Mouse (Mus musculus): ENCODE data around the gene Vmn1r55. TPM values are rescaled to one million over a fixed set of nuclear protein-coding genes. Genes with fewer than 3 reads are reported as not detected.
A peak's percentile ranks its signal among the peaks of the same experiment; 100 is the strongest.
"Not testable (repeated sequence)": the region's sequence is repeated elsewhere in the genome, so short reads cannot be mapped to it uniquely, and the experiment has no call there.

Gene Vmn1r55
- 0.08 TPM in 1 of 2 replicates, not detected in the other for polyA plus RNA-seq (2014; fragmentation: Nextera tagmentation; extraction: Ambion mirVana)

- H3K4me2 ChIP-seq (replicated peaks); H3K36me3 ChIP-seq (replicated peaks; ENCODE audit: control insufficient read depth, insufficient read depth); ATAC-seq (ENCODE audit: low FRiP score); H3K4me1 ChIP-seq (replicated peaks; ENCODE audit: control insufficient read depth, insufficient read depth, low read length); H3K27me3 ChIP-seq (ENCODE audit: control insufficient read depth, insufficient read depth, low read length); H3K4me3 ChIP-seq (replicated peaks; ENCODE audit: low read length); H3K9me3 ChIP-seq (ENCODE audit: control insufficient read depth, low read length); DNase-seq (ENCODE audit: low spot score); H3K9ac ChIP-seq; H3K27ac ChIP-seq: not testable (repeated sequence)
Measured at GRCm38 (mm10) chr7:5149570-5149969, at the start of gene Vmn1r55. Vmn1r55 (minus strand) TSS chr7:5149670.

- not testable (repeated sequence) for H3K27ac ChIP-seq; H3K4me2 ChIP-seq (replicated peaks); H3K9ac ChIP-seq; H3K4me1 ChIP-seq (replicated peaks; ENCODE audit: control insufficient read depth, insufficient read depth, low read length); H3K27me3 ChIP-seq (ENCODE audit: control insufficient read depth, insufficient read depth, low read length); H3K9me3 ChIP-seq (ENCODE audit: control insufficient read depth, low read length); H3K4me3 ChIP-seq (replicated peaks; ENCODE audit: low read length); H3K36me3 ChIP-seq (replicated peaks; ENCODE audit: control insufficient read depth, insufficient read depth); ATAC-seq (ENCODE audit: low FRiP score); DNase-seq (ENCODE audit: low spot score)
Measured at GRCm38 (mm10) chr7:5196647-5197046, 47.2 kb upstream of the Vmn1r55 start, which contains the start of gene Vmn1r56. Vmn1r56 (minus strand) TSS chr7:5196747.

- peak; percentile 76 for DNase-seq (ENCODE audit: low spot score)
- peak; percentile 87 for ATAC-seq (ENCODE audit: low FRiP score)
- no peaks in the 10 kb centered on the region for H3K4me1 ChIP-seq (replicated peaks; ENCODE audit: control insufficient read depth, insufficient read depth, low read length)
- H3K27me3 ChIP-seq (ENCODE audit: control insufficient read depth, insufficient read depth, low read length): no peaks in the 10 kb centered on the region
- H3K4me3 ChIP-seq (replicated peaks; ENCODE audit: low read length): peak within 1 kb of the TSS; percentile 32
- H3K9me3 ChIP-seq (ENCODE audit: control insufficient read depth, low read length): no peaks in the 10 kb centered on the region
- 20% methylated on average over 42 of the region's 42 CpGs for WGBS
- H3K27ac ChIP-seq: no peak within 1 kb of the TSS
- no peaks in the 10 kb centered on the region for H3K36me3 ChIP-seq (replicated peaks; ENCODE audit: control insufficient read depth, insufficient read depth)
- H3K4me2 ChIP-seq (replicated peaks): peak within 1 kb of the TSS; percentile 49
- H3K9ac ChIP-seq: peak within 1 kb of the TSS; percentile 42
Measured at GRCm38 (mm10) chr7:5125549-5126406, 23.7 kb downstream of the Vmn1r55 start, which contains the start of gene Rasl2-9. Rasl2-9 (minus strand) TSS chr7:5125950.

DNA sequence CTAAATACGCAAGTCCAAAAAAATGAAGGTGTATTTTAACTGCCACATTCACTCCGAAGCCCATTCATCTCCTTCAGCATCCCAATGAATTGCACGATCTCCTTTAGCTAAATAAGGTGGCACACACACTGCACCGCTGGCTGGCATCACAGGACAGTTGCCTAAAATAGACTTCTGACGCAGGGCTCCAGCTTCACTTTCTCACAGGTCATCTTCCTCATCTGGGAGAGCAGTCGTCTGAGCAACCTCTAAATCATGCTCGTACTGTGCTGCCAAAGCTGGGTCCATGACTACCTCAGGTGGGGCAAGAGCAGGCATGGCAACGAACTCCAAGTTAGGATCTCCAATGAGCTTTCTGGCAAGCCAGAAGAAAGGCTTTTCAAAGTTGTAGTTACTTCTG, 24.4 kb downstream of the Vmn1r55 start:
- DNase-seq (ENCODE audit: low spot score) (no peak), ATAC-seq (ENCODE audit: low FRiP score) (no peak)
- Histone ChIP-seq H3K4me3 (replicated peaks; ENCODE audit: low read length) (no peak overlapping the region), H3K36me3 (replicated peaks; ENCODE audit: control insufficient read depth, insufficient read depth) (no peaks in the 10 kb centered on the region), H3K9me3 (ENCODE audit: control insufficient read depth, low read length) (no peaks in the 10 kb centered on the region), H3K9ac (no peak overlapping the region), H3K27me3 (ENCODE audit: control insufficient read depth, insufficient read depth, low read length) (no peaks in the 10 kb centered on the region), H3K4me2 (replicated peaks) (no peak overlapping the region), H3K4me1 (replicated peaks; ENCODE audit: control insufficient read depth, insufficient read depth, low read length) (no peaks in the 10 kb centered on the region), H3K27ac (no peak overlapping the region)
- 93% methylated on average over 8 of the region's 8 CpGs for WGBS

GRCm38 (mm10) chr7:5116850-5117249, 32.6 kb downstream of the Vmn1r55 start, which contains the start of gene Rfpl4:
Rfpl4 (minus strand) TSS chr7:5116950.
- no peak within 1 kb of the TSS for H3K4me3 ChIP-seq (replicated peaks; ENCODE audit: low read length)
- H3K4me1 ChIP-seq (replicated peaks; ENCODE audit: control insufficient read depth, insufficient read depth, low read length): no peaks in the 10 kb centered on the region
- H3K27me3 ChIP-seq (ENCODE audit: control insufficient read depth, insufficient read depth, low read length): no peaks in the 10 kb centered on the region
- ATAC-seq (ENCODE audit: low FRiP score) (no peak), DNase-seq (ENCODE audit: low spot score) (no peak)
- no peaks in the 10 kb centered on the region for H3K36me3 ChIP-seq (replicated peaks; ENCODE audit: control insufficient read depth, insufficient read depth)
- WGBS: 94% methylated on average over 3 of the region's 3 CpGs
- no peak within 1 kb of the TSS for H3K27ac ChIP-seq
- H3K4me2 ChIP-seq (replicated peaks): no peak within 1 kb of the TSS
- H3K9me3 ChIP-seq (ENCODE audit: control insufficient read depth, low read length): no peaks in the 10 kb centered on the region
- H3K9ac ChIP-seq: no peak within 1 kb of the TSS

DNA sequence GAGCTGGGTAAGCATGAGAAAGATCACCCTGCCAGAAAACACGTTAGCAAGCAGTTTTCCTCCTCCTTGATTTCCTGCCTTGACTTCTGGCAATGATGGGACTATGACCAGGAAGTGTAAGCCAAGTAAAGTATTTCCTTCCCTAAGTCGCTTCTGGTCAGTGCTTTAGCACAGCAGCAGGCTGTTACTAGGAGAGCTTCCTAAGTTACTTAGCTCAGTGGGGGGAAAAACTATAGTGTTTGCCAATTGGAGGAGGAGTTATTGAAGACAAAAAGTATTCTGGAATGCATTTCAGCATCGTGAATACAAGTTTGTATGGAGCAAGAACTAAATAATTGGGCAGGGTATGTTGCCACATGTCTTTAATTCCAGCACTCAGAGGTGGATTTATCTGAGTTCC, 36.8 kb downstream of the Vmn1r55 start:
- no peak for ATAC-seq (ENCODE audit: low FRiP score)
- no peak for DNase-seq (ENCODE audit: low spot score)
- Histone ChIP-seq H3K9ac (no peak overlapping the region), H3K27me3 (ENCODE audit: control insufficient read depth, insufficient read depth, low read length) (no peaks in the 10 kb centered on the region), H3K9me3 (ENCODE audit: control insufficient read depth, low read length) (no peaks in the 10 kb centered on the region), H3K4me2 (replicated peaks) (no peak overlapping the region), H3K4me1 (replicated peaks; ENCODE audit: control insufficient read depth, insufficient read depth, low read length) (no peaks in the 10 kb centered on the region), H3K27ac (no peak overlapping the region), H3K36me3 (replicated peaks; ENCODE audit: control insufficient read depth, insufficient read depth) (no peaks in the 10 kb centered on the region), H3K4me3 (replicated peaks; ENCODE audit: low read length) (no peak overlapping the region)
- WGBS: 58% methylated on average over 3 of the region's 3 CpGs

DNA sequence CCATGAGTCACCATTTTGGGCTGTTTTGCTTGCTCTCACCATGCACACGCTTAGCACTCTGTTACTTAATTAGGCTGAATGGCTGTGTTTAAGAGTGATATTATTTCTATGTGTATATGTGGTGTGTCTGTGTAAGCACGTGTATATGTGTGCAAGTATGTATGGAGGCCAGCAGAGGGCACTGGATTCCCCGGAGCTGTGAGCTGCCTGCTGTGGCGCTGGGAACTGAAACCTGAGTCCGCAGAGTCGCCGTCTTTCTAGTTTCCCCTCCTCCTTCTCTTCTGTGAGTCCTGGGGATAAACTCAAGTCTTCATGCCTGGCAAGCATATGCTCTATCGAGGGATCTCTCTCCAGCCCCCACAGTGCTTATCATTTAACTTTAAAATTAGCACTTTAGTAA, 40.2 kb downstream of the Vmn1r55 start:
- Histone ChIP-seq H3K4me2 (replicated peaks) (no peak overlapping the region), H3K27me3 (ENCODE audit: control insufficient read depth, insufficient read depth, low read length) (no peaks in the 10 kb centered on the region), H3K4me1 (replicated peaks; ENCODE audit: control insufficient read depth, insufficient read depth, low read length) (no peaks in the 10 kb centered on the region), H3K27ac (no peak overlapping the region), H3K36me3 (replicated peaks; ENCODE audit: control insufficient read depth, insufficient read depth) (no peaks in the 10 kb centered on the region), H3K9me3 (ENCODE audit: control insufficient read depth, low read length) (no peaks in the 10 kb centered on the region), H3K4me3 (replicated peaks; ENCODE audit: low read length) (no peak overlapping the region), H3K9ac (no peak overlapping the region)
- 85% methylated on average over 8 of the region's 8 CpGs for WGBS
- no peak for ATAC-seq (ENCODE audit: low FRiP score)
- no peak for DNase-seq (ENCODE audit: low spot score)

- no peak overlapping the region for H3K9ac ChIP-seq
- DNase-seq (ENCODE audit: low spot score) (no peak), ATAC-seq (ENCODE audit: low FRiP score) (no peak)
- H3K4me1 ChIP-seq (replicated peaks; ENCODE audit: control insufficient read depth, insufficient read depth, low read length): no peaks in the 10 kb centered on the region
- no peak overlapping the region for H3K27ac ChIP-seq
- 82% methylated on average over 4 of the region's 4 CpGs for WGBS
- H3K4me3 ChIP-seq (replicated peaks; ENCODE audit: low read length): no peak overlapping the region
- H3K9me3 ChIP-seq (ENCODE audit: control insufficient read depth, low read length): no peaks in the 10 kb centered on the region
- H3K36me3 ChIP-seq (replicated peaks; ENCODE audit: control insufficient read depth, insufficient read depth): no peaks in the 10 kb centered on the region
- no peaks in the 10 kb centered on the region for H3K27me3 ChIP-seq (ENCODE audit: control insufficient read depth, insufficient read depth, low read length)
- H3K4me2 ChIP-seq (replicated peaks): no peak overlapping the region
Measured at GRCm38 (mm10) chr7:5108272-5108671, 41.2 kb downstream of the Vmn1r55 start.

DNA sequence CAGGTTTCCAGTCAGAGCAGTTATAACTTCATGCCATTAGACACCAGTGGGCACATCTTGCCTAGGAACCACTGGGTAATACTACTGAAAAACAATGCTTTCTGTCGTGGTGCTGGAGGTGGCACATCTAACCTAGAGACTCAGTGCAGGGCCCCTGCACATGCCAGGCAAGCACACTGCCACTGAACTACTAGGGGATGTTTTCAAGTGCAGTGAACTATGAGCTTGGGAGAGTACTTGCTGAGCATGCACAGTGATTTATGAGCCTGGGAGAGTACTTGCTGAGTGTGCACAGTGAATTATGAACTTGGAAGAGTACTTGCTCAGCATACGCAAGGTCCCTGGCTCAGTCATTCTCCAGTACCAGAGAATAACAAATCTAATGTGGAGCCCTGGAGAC, 46.9 kb downstream of the Vmn1r55 start:
- Histone ChIP-seq H3K27ac (no peak overlapping the region), H3K27me3 (ENCODE audit: control insufficient read depth, insufficient read depth, low read length) (no peaks in the 10 kb centered on the region), H3K9ac (no peak overlapping the region), H3K4me1 (replicated peaks; ENCODE audit: control insufficient read depth, insufficient read depth, low read length) (no peaks in the 10 kb centered on the region), H3K9me3 (ENCODE audit: control insufficient read depth, low read length) (no peaks in the 10 kb centered on the region), H3K4me2 (replicated peaks) (no peak overlapping the region), H3K4me3 (replicated peaks; ENCODE audit: low read length) (no peak overlapping the region), H3K36me3 (replicated peaks; ENCODE audit: control insufficient read depth, insufficient read depth) (peaks cover 17% of the 10 kb centered on the region)
- DNase-seq (ENCODE audit: low spot score) (no peak), ATAC-seq (ENCODE audit: low FRiP score) (no peak)
- WGBS: 89% methylated on average over 2 of the region's 2 CpGs
